Mouse (Mus musculus) lung, postnatal 0 days (tissue): Measurements from ENCODE around the gene Tsks. TPM values are rescaled to one million over a fixed set of nuclear protein-coding genes. Genes with fewer than 3 reads are reported as not detected.

Source experiments
- ATAC-seq: fragments of 200-750 bp; cut with Nextera tagmentation; 2 replicates; pipeline ENCODE4 v1.8.0; 2017; ENCODE audit warnings: moderate library complexity
- DNase-seq: peaks from one replicate; pipeline ENCODE4 v3.0.0-alpha.2; 2016; ENCODE audit warnings: low spot score
- H3K27ac ChIP-seq: fragments of 300-500 bp; sonication (generic); 2 replicates; pipeline ENCODE4 v1.5.1; 2014; ENCODE audit warnings: antibody characterized with exemption, mild to moderate bottlenecking, low read length, mixed read lengths
- H3K27me3 ChIP-seq: fragments of 300-500 bp; sonication (generic); replicated peaks from 2 replicates; pipeline ENCODE4 v1.6.1; 2014; ENCODE audit warnings: low read length, mixed read lengths; ENCODE audit not compliant: insufficient read depth
- H3K36me3 ChIP-seq: fragments of 300-500 bp; sonication (generic); 2 replicates; pipeline ENCODE4 v1.6.1; 2014; ENCODE audit warnings: low read length, mixed read lengths; ENCODE audit not compliant: insufficient read depth
- H3K4me1 ChIP-seq: fragments of 300-500 bp; sonication (generic); 2 replicates; pipeline ENCODE4 v1.6.1; 2014; ENCODE audit warnings: antibody characterized with exemption, low read depth, low read length, mixed read lengths; ENCODE audit not compliant: insufficient read depth
- H3K4me2 ChIP-seq: fragments of 300-500 bp; sonication (generic); replicated peaks from 2 replicates; pipeline ENCODE4 v1.6.1; 2014; ENCODE audit warnings: low read depth, mild to moderate bottlenecking, low read length, moderate library complexity, mixed read lengths
- H3K4me3 ChIP-seq: fragments of 300-500 bp; sonication (generic); 2 replicates; pipeline ENCODE4 v1.5.1; 2014; ENCODE audit warnings: low read depth, low read length
- H3K9ac ChIP-seq: fragments of 300-500 bp; sonication (generic); replicated peaks from 2 replicates; pipeline ENCODE4 v1.6.1; 2014; ENCODE audit warnings: low read depth, mild to moderate bottlenecking
- H3K9me3 ChIP-seq: fragments of 300-500 bp; sonication (generic); 2 replicates; pipeline ENCODE4 v1.6.1; 2016; ENCODE audit warnings: low read length, mixed read lengths
- CTCF ChIP-seq: IDR thresholded peaks from 2 replicates; pipeline ENCODE4 v1.5.1; 2016; ENCODE audit warnings: antibody characterized with exemption, mild to moderate bottlenecking
- EP300 ChIP-seq: IDR thresholded peaks from 2 replicates; pipeline ENCODE4 v1.6.1; 2016; ENCODE audit warnings: antibody characterized with exemption, mild to moderate bottlenecking, control low read depth
- WGBS: fragments of 180-500 bp; shearing (Covaris S2); extraction: QIAGEN DNeasy Blood & Tissue Kit; methylation state at CpG from one replicate; pipeline ENCODE4 v1.1.7; 2014; 5-methylcytosine and 5-hydroxymethylcytosine counted together
- polyA plus RNA-seq: library from polyadenylated mRNA; unstranded; fragments of >200 nt; fragmentation: Nextera tagmentation; extraction: Ambion mirVana; gene quantifications from 2 replicates; pipeline ENCODE4 v1.2.1, GENCODE M21; 2015

Tsks gene
- polyA plus RNA-seq, 1 experiment from 2014 or later = 0.44 TPM

DNA sequence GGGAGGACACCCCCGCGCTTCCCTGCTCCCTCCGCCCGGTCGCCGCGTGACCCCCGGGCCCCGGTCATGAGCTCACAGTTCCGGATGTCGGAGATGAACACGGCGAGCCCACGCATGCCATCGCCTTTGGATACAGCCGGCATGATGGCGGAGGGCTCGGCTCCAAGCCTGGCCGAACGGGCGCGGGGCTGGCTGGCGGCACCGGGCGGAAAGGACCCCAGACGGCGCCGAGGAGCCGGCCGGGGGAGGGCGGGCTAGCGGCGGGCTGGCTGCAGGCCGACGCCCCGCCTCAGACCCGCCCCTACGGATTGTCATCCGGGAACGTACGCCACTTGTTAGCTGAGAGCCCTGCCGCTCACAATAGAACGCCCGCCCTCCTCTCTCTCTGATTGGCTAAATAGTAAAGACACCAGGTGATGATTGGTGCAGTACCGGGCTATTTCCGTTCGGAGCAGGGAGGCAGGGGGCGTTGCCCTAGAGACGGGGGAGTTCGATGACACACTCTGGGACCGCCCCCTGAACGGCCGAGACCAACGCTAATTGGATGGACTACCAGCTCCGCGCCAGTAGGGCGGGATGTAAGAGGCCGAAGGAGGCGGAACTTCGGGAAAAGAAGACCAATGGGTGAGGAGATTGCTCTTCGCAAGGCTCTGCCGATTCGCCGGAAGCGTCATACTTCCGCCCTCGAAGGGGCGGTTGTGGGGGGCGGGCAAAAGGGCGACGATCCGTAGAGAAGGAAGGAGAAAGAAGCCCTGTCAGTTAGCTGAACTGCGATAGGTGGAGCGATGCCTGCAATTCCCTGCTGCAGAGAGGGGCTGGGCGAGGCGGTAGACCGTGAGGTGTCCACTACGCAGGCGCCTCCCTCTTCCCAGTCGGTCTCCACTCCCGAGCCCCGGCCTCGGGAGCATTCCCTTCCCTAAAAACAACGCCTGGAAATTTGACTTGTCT is 13.5 kb upstream of the Tsks start, which contains the start of gene Ap2a1:
Ap2a1 (minus strand) TSS at position 293 of the 948 bp plus-strand sequence.
- 1% methylated on average over 71 of the region's 84 CpGs for WGBS
- DNase-seq = peak; percentile 100
- Histone ChIP-seq H3K4me2 (peak within 1 kb of the TSS; percentile 65), H3K27me3 (no peaks in the 10 kb centered on the region), H3K9ac (peak within 1 kb of the TSS; percentile 79), H3K9me3 (no peaks in the 10 kb centered on the region), H3K27ac (peak within 1 kb of the TSS; percentile 93), H3K4me1 (peaks cover 9% of the 10 kb centered on the region), H3K36me3 (no peaks in the 10 kb centered on the region), H3K4me3 (peak within 1 kb of the TSS; percentile 83)
- TF ChIP-seq EP300 (peak; percentile 58; the same call in 1 of the 2 replicates), CTCF (peak; percentile 39)
- ATAC-seq = peak; percentile 98

GRCm38 (mm10) chr7:44938680-44939079 is 4.3 kb upstream of the Tsks start:
- Histone ChIP-seq H3K4me3 (no peak overlapping the region), H3K9ac (no peak overlapping the region), H3K36me3 (no peaks in the 10 kb centered on the region), H3K9me3 (peaks cover 3% of the 10 kb centered on the region; the same call in 1 of the 2 replicates), H3K27me3 (no peaks in the 10 kb centered on the region), H3K4me2 (no peak overlapping the region), H3K4me1 (no peaks in the 10 kb centered on the region), H3K27ac (no peak overlapping the region)
- ATAC-seq (no peak), DNase-seq (no peak)
- WGBS = 82% methylated on average over 4 of the region's 4 CpGs
- no peak for TF ChIP-seq EP300
- TF ChIP-seq CTCF = no peak

DNA sequence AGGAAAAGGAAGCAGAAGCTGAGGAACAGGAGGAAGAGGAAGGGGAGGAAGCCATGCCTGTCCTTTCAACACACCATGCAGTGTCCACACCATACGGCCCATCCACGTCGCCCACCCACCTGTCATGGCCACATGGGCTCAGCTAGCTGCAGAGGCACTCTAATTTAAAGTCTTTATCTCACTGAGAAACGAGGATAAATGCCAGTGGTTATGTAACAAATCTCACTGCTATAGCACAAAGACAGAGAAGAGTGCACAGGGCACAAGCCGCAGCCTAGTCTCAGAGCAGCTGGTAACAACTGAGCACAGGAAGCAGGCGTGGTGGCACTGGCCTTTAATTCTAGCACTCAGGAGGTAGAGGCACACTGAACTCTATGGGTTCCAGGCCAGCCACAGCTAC is 6.9 kb downstream of the Tsks start:
- no peak for ATAC-seq
- Histone ChIP-seq H3K36me3 (no peaks in the 10 kb centered on the region), H3K4me3 (no peak overlapping the region), H3K4me1 (no peaks in the 10 kb centered on the region; the same call in 1 of the 2 replicates), H3K4me2 (no peak overlapping the region), H3K27me3 (0 out of 2 replicates have a peak, but pooled peaks cover 4% of the 10 kb centered on the region), H3K9me3 (no peaks in the 10 kb centered on the region), H3K9ac (no peak overlapping the region), H3K27ac (no peak overlapping the region)
- TF ChIP-seq EP300 = no peak
- TF ChIP-seq CTCF = no peak
- WGBS = 65% methylated on average over 6 of the region's 6 CpGs
- DNase-seq = no peak

DNA sequence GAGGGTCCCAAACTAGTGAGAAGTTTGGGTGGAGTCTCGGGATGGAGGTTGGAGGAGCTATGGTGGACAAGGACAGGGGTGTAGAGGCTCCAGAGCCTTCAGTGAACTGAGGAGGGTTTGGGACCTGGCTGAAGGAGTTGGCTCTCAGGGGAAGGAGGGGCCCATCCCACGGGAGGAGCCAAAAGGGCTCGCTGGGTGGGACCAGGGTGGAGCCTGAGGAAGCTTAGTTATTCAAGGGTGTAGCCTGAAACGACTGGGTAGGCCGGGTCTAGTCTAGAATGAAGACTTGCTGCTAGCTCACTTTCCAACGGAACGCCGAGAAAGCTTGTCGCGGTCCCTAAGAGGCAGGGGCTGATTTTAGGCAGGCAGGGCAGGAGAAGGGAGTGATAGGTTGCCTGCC is 9.0 kb downstream of the Tsks start:
- Histone ChIP-seq H3K27me3 (0 out of 2 replicates have a peak, but pooled peaks cover 4% of the 10 kb centered on the region), H3K4me2 (peak overlapping the region; percentile 97), H3K27ac (peak overlapping the region; percentile 85), H3K9ac (peak overlapping the region; percentile 50), H3K9me3 (no peaks in the 10 kb centered on the region), H3K4me1 (no peaks in the 10 kb centered on the region; the same call in 1 of the 2 replicates), H3K4me3 (peak overlapping the region; percentile 55), H3K36me3 (no peaks in the 10 kb centered on the region)
- DNase-seq = peak; percentile 93
- peak; percentile 89 for ATAC-seq
- no peak; the same call in 1 of the 2 replicates for TF ChIP-seq EP300
- TF ChIP-seq CTCF = no peak
- under 1% methylated on average over 10 of the region's 10 CpGs for WGBS

- peak overlapping the region; percentile 85 for H3K27ac ChIP-seq
- peak overlapping the region; percentile 97 for H3K4me2 ChIP-seq
- 6% methylated on average over 24 of the region's 24 CpGs for WGBS
- peak; percentile 92 for ATAC-seq
- no peaks in the 10 kb centered on the region for H3K9me3 ChIP-seq
- peak; percentile 99 for DNase-seq
- H3K36me3 ChIP-seq = no peaks in the 10 kb centered on the region
- 0 out of 2 replicates have a peak, but pooled peaks cover 4% of the 10 kb centered on the region for H3K27me3 ChIP-seq
- no peaks in the 10 kb centered on the region; the same call in 1 of the 2 replicates for H3K4me1 ChIP-seq
- H3K9ac ChIP-seq = peak overlapping the region; percentile 50
- peak overlapping the region; percentile 55 for H3K4me3 ChIP-seq
- no peak for TF ChIP-seq CTCF
- TF ChIP-seq EP300 = no peak; the same call in 1 of the 2 replicates
Observed at GRCm38 (mm10) chr7:44952611-44953306, 9.8 kb downstream of the Tsks start.

- H3K27ac ChIP-seq = no peak overlapping the region
- H3K4me1 ChIP-seq = no peaks in the 10 kb centered on the region; the same call in 1 of the 2 replicates
- H3K9me3 ChIP-seq = no peaks in the 10 kb centered on the region
- H3K27me3 ChIP-seq = 0 out of 2 replicates have a peak, but pooled peaks cover 4% of the 10 kb centered on the region
- no peak overlapping the region for H3K9ac ChIP-seq
- no peak for ATAC-seq
- 63% methylated on average over 14 of the region's 14 CpGs for WGBS
- no peaks in the 10 kb centered on the region for H3K36me3 ChIP-seq
- no peak for TF ChIP-seq CTCF
- no peak for TF ChIP-seq EP300
- no peak for DNase-seq
- H3K4me2 ChIP-seq = no peak overlapping the region
- H3K4me3 ChIP-seq = no peak overlapping the region
Observed at GRCm38 (mm10) chr7:44953561-44953960, 10.6 kb downstream of the Tsks start.
